Mouse (Mus musculus): Measurements from ENCODE around the gene Olfr803. TPM values are rescaled to one million over a fixed set of nuclear protein-coding genes. Genes with fewer than 3 reads are reported as not detected.

The Olfr803 gene
- polyA plus RNA-seq (2014; fragmentation: Nextera tagmentation; extraction: Ambion mirVana) = not detected in 2 replicates

GRCm38 (mm10) chr10:129694186-129694585 is at the start of gene Olfr803:
Gene Olfr803 (minus strand): TSS chr10:129694286.
- WGBS = 70% methylated on average over 2 of the region's 2 CpGs
- no peak within 1 kb of the TSS for H3K4me2 ChIP-seq (ENCODE audit: low read depth, low read length)
- DNase-seq (ENCODE audit: low spot score) (no peak), ATAC-seq (ENCODE audit: low read depth) (no peak)
- H3K9ac ChIP-seq (ENCODE audit: low read depth, low read length) = no peak within 1 kb of the TSS
- no peak within 1 kb of the TSS for H3K4me3 ChIP-seq (ENCODE audit: low read depth, low read length)
- no peaks in the 10 kb centered on the region for H3K4me1 ChIP-seq (ENCODE audit: control insufficient read depth, insufficient read depth, low read length)
- no peaks in the 10 kb centered on the region for H3K27me3 ChIP-seq (replicated peaks; ENCODE audit: control insufficient read depth, insufficient read depth, low read length)
- no peaks in the 10 kb centered on the region for H3K36me3 ChIP-seq (ENCODE audit: control insufficient read depth, insufficient read depth, low read length)
- no peak within 1 kb of the TSS for H3K27ac ChIP-seq (replicated peaks; ENCODE audit: low read depth, low read length)
- H3K9me3 ChIP-seq (ENCODE audit: control insufficient read depth, low read length) = no peaks in the 10 kb centered on the region

GRCm38 (mm10) chr10:129741821-129742220 is 47.7 kb upstream of the Olfr803 start, which contains the start of gene Olfr806:
Gene Olfr806 (minus strand): TSS chr10:129741921.
- Histone ChIP-seq H3K27ac (replicated peaks; ENCODE audit: low read depth, low read length) (no peak within 1 kb of the TSS), H3K9me3 (ENCODE audit: control insufficient read depth, low read length) (no peaks in the 10 kb centered on the region), H3K4me2 (ENCODE audit: low read depth, low read length) (no peak within 1 kb of the TSS), H3K4me3 (ENCODE audit: low read depth, low read length) (no peak within 1 kb of the TSS), H3K9ac (ENCODE audit: low read depth, low read length) (no peak within 1 kb of the TSS), H3K4me1 (ENCODE audit: control insufficient read depth, insufficient read depth, low read length) (no peaks in the 10 kb centered on the region), H3K27me3 (replicated peaks; ENCODE audit: control insufficient read depth, insufficient read depth, low read length) (no peaks in the 10 kb centered on the region), H3K36me3 (ENCODE audit: control insufficient read depth, insufficient read depth, low read length) (no peaks in the 10 kb centered on the region)
- ATAC-seq (ENCODE audit: low read depth) (no peak), DNase-seq (ENCODE audit: low spot score) (no peak)

- no peak for ATAC-seq (ENCODE audit: low read depth)
- 84% methylated on average over 2 of the region's 2 CpGs for WGBS
- H3K4me2 ChIP-seq (ENCODE audit: low read depth, low read length) = no peak within 1 kb of the TSS
- H3K4me1 ChIP-seq (ENCODE audit: control insufficient read depth, insufficient read depth, low read length) = no peaks in the 10 kb centered on the region
- no peak for DNase-seq (ENCODE audit: low spot score)
- H3K9ac ChIP-seq (ENCODE audit: low read depth, low read length) = no peak within 1 kb of the TSS
- no peaks in the 10 kb centered on the region for H3K9me3 ChIP-seq (ENCODE audit: control insufficient read depth, low read length)
- no peak within 1 kb of the TSS for H3K4me3 ChIP-seq (ENCODE audit: low read depth, low read length)
- H3K27ac ChIP-seq (replicated peaks; ENCODE audit: low read depth, low read length) = no peak within 1 kb of the TSS
- no peaks in the 10 kb centered on the region for H3K27me3 ChIP-seq (replicated peaks; ENCODE audit: control insufficient read depth, insufficient read depth, low read length)
- H3K36me3 ChIP-seq (ENCODE audit: control insufficient read depth, insufficient read depth, low read length) = no peaks in the 10 kb centered on the region
These were observed 35.2 kb upstream of the Olfr803 start, which contains the start of gene Olfr805 for GRCm38 (mm10) chr10:129729275-129729674. Gene Olfr805 (minus strand): TSS chr10:129729375.

- no peak for ATAC-seq (ENCODE audit: low read depth)
- no peaks in the 10 kb centered on the region for H3K36me3 ChIP-seq (ENCODE audit: control insufficient read depth, insufficient read depth, low read length)
- no peak within 1 kb of the TSS for H3K9ac ChIP-seq (ENCODE audit: low read depth, low read length)
- H3K27me3 ChIP-seq (replicated peaks; ENCODE audit: control insufficient read depth, insufficient read depth, low read length) = no peaks in the 10 kb centered on the region
- no peak within 1 kb of the TSS for H3K27ac ChIP-seq (replicated peaks; ENCODE audit: low read depth, low read length)
- no peak within 1 kb of the TSS for H3K4me3 ChIP-seq (ENCODE audit: low read depth, low read length)
- no peak within 1 kb of the TSS for H3K4me2 ChIP-seq (ENCODE audit: low read depth, low read length)
- H3K9me3 ChIP-seq (ENCODE audit: control insufficient read depth, low read length) = no peaks in the 10 kb centered on the region
- DNase-seq (ENCODE audit: low spot score) = no peak
- H3K4me1 ChIP-seq (ENCODE audit: control insufficient read depth, insufficient read depth, low read length) = no peaks in the 10 kb centered on the region
These were observed 8.8 kb upstream of the Olfr803 start, which contains the start of gene Olfr804 for GRCm38 (mm10) chr10:129702910-129703309. Gene Olfr804 (plus strand): TSS chr10:129703210.

- Histone ChIP-seq H3K27me3 (replicated peaks; ENCODE audit: control insufficient read depth, insufficient read depth, low read length) (no peaks in the 10 kb centered on the region), H3K9ac (ENCODE audit: low read depth, low read length) (no peak within 1 kb of the TSS), H3K9me3 (ENCODE audit: control insufficient read depth, low read length) (no peaks in the 10 kb centered on the region), H3K4me3 (ENCODE audit: low read depth, low read length) (no peak within 1 kb of the TSS), H3K36me3 (ENCODE audit: control insufficient read depth, insufficient read depth, low read length) (no peaks in the 10 kb centered on the region), H3K4me1 (ENCODE audit: control insufficient read depth, insufficient read depth, low read length) (no peaks in the 10 kb centered on the region), H3K27ac (replicated peaks; ENCODE audit: low read depth, low read length) (no peak within 1 kb of the TSS), H3K4me2 (ENCODE audit: low read depth, low read length) (no peak within 1 kb of the TSS)
- WGBS = 55% methylated on average over 1 of the region's 1 CpGs
- ATAC-seq (ENCODE audit: low read depth) = no peak
- no peak for DNase-seq (ENCODE audit: low spot score)
These were observed 6.0 kb downstream of the Olfr803 start, which contains the start of gene Olfr802 for GRCm38 (mm10) chr10:129688069-129688468. Gene Olfr802 (minus strand): TSS chr10:129688169.

- Histone ChIP-seq H3K4me2 (ENCODE audit: low read depth, low read length) (no peak within 1 kb of the TSS), H3K9ac (ENCODE audit: low read depth, low read length) (no peak within 1 kb of the TSS), H3K27me3 (replicated peaks; ENCODE audit: control insufficient read depth, insufficient read depth, low read length) (no peaks in the 10 kb centered on the region), H3K4me3 (ENCODE audit: low read depth, low read length) (no peak within 1 kb of the TSS), H3K27ac (replicated peaks; ENCODE audit: low read depth, low read length) (no peak within 1 kb of the TSS), H3K36me3 (ENCODE audit: control insufficient read depth, insufficient read depth, low read length) (no peaks in the 10 kb centered on the region), H3K4me1 (ENCODE audit: control insufficient read depth, insufficient read depth, low read length) (no peaks in the 10 kb centered on the region), H3K9me3 (ENCODE audit: control insufficient read depth, low read length) (no peaks in the 10 kb centered on the region)
- DNase-seq (ENCODE audit: low spot score) (no peak), ATAC-seq (ENCODE audit: low read depth) (no peak)
- WGBS = 76% methylated on average over 1 of the region's 1 CpGs
These were observed 20.3 kb downstream of the Olfr803 start, which contains the start of gene Olfr801 for GRCm38 (mm10) chr10:129673765-129674164. Gene Olfr801 (minus strand): TSS chr10:129673865.

- Histone ChIP-seq H3K27ac (replicated peaks; ENCODE audit: low read depth, low read length) (no peak within 1 kb of the TSS), H3K9ac (ENCODE audit: low read depth, low read length) (no peak within 1 kb of the TSS), H3K4me3 (ENCODE audit: low read depth, low read length) (no peak within 1 kb of the TSS), H3K4me1 (ENCODE audit: control insufficient read depth, insufficient read depth, low read length) (no peaks in the 10 kb centered on the region), H3K27me3 (replicated peaks; ENCODE audit: control insufficient read depth, insufficient read depth, low read length) (no peaks in the 10 kb centered on the region), H3K36me3 (ENCODE audit: control insufficient read depth, insufficient read depth, low read length) (no peaks in the 10 kb centered on the region), H3K9me3 (ENCODE audit: control insufficient read depth, low read length) (no peaks in the 10 kb centered on the region), H3K4me2 (ENCODE audit: low read depth, low read length) (no peak within 1 kb of the TSS)
- DNase-seq (ENCODE audit: low spot score) (no peak), ATAC-seq (ENCODE audit: low read depth) (no peak)
These were observed 36.7 kb downstream of the Olfr803 start, which contains the start of gene Olfr800 for GRCm38 (mm10) chr10:129657394-129657793. Gene Olfr800 (plus strand): TSS chr10:129657694.

GRCm38 (mm10) chr10:129651763-129652162 is 42.3 kb downstream of the Olfr803 start:
- Histone ChIP-seq H3K36me3 (ENCODE audit: control insufficient read depth, insufficient read depth, low read length) (no peaks in the 10 kb centered on the region), H3K4me3 (ENCODE audit: low read depth, low read length) (no peak overlapping the region), H3K4me2 (ENCODE audit: low read depth, low read length) (no peak overlapping the region), H3K27ac (replicated peaks; ENCODE audit: low read depth, low read length) (no peak overlapping the region), H3K9me3 (ENCODE audit: control insufficient read depth, low read length) (no peaks in the 10 kb centered on the region), H3K27me3 (replicated peaks; ENCODE audit: control insufficient read depth, insufficient read depth, low read length) (no peaks in the 10 kb centered on the region), H3K4me1 (ENCODE audit: control insufficient read depth, insufficient read depth, low read length) (no peaks in the 10 kb centered on the region), H3K9ac (ENCODE audit: low read depth, low read length) (no peak overlapping the region)
- 89% methylated on average over 1 of the region's 1 CpGs for whole genome bisulfite sequencing
- no peak for ATAC-seq (ENCODE audit: low read depth)
- no peak for DNase-seq (ENCODE audit: low spot score)
